Mouse (Mus musculus) limb, embryonic 11.5 days (tissue): Measurements from ENCODE around the gene Steap4. TPM values are rescaled to one million over a fixed set of nuclear protein-coding genes. Genes with fewer than 3 reads are reported as not detected.
A peak's percentile ranks its signal among the peaks of the same experiment; 100 is the strongest.

Source experiments
- ATAC-seq: fragments of 200-750 bp; cut with Nextera tagmentation; 2 replicates; pipeline ENCODE4 v1.8.0; 2017; ENCODE audit warnings: low read depth; ENCODE audit not compliant: insufficient number of reproducible peaks, low FRiP score, low TSS enrichment
- DNase-seq: peaks from one replicate; pipeline ENCODE4 v3.0.0-alpha.2; 2015; ENCODE audit warnings: low spot score
- H3K27ac ChIP-seq: fragments of 300-500 bp; sonication (generic); replicated peaks from 2 replicates; pipeline ENCODE4 v1.5.1; 2014; ENCODE audit warnings: low read depth, mild to moderate bottlenecking, low read length
- H3K27me3 ChIP-seq: fragments of 300-500 bp; sonication (generic); 2 replicates; pipeline ENCODE4 v1.6.1; 2014; ENCODE audit warnings: mild to moderate bottlenecking, low read length, mixed read lengths; ENCODE audit not compliant: control insufficient read depth, insufficient read depth
- H3K36me3 ChIP-seq: fragments of 300-500 bp; sonication (generic); 2 replicates; pipeline ENCODE4 v1.6.1; 2014; ENCODE audit warnings: mild to moderate bottlenecking, low read length, moderate library complexity, mixed read lengths; ENCODE audit not compliant: control insufficient read depth, insufficient read depth
- H3K4me1 ChIP-seq: fragments of 300-500 bp; sonication (generic); 2 replicates; pipeline ENCODE4 v1.6.1; 2014; ENCODE audit warnings: low read length, mixed read lengths; ENCODE audit not compliant: control insufficient read depth, insufficient read depth
- H3K4me2 ChIP-seq: fragments of 300-500 bp; sonication (generic); 2 replicates; pipeline ENCODE4 v1.6.1; 2014; ENCODE audit warnings: low read depth, mild to moderate bottlenecking, moderate library complexity; ENCODE audit not compliant: severe bottlenecking
- H3K4me3 ChIP-seq: fragments of 300-500 bp; sonication (generic); 2 replicates; pipeline ENCODE4 v1.5.1; 2014; ENCODE audit warnings: low read depth, low read length
- H3K9ac ChIP-seq: fragments of 300-500 bp; sonication (generic); 2 replicates; pipeline ENCODE4 v1.6.1; 2014; ENCODE audit warnings: mild to moderate bottlenecking, low read length
- H3K9me3 ChIP-seq: fragments of 300-500 bp; sonication (generic); 2 replicates; pipeline ENCODE4 v1.6.1; 2016; ENCODE audit warnings: low read length; ENCODE audit not compliant: control insufficient read depth
- WGBS: fragments of 180-500 bp; shearing (Covaris S2); extraction: QIAGEN DNeasy Blood & Tissue Kit; methylation state at CpG from one replicate; pipeline ENCODE4 v1.1.7; 2014; 5-methylcytosine and 5-hydroxymethylcytosine counted together
- polyA plus RNA-seq: library from polyadenylated mRNA; unstranded; fragments of >200 nt; fragmentation: Nextera tagmentation; extraction: Ambion mirVana; gene quantifications from 2 replicates; pipeline ENCODE4 v1.2.1, GENCODE M21; 2014

Gene Steap4
- 0.28 and 0.52 TPM in 2 replicates for polyA plus RNA-seq

GRCm38 (mm10) chr5:7960176-7960575, at the start of gene Steap4:
Gene Steap4, plus strand, starts transcription at chr5:7960457.
- WGBS: 2% methylated on average over 20 of the region's 20 CpGs
- Histone ChIP-seq H3K9ac (0 out of 2 replicates have a peak within 1 kb of the TSS, but pooled peaks have one; percentile 32), H3K36me3 (no peaks in the 10 kb centered on the region), H3K27me3 (no peaks in the 10 kb centered on the region), H3K27ac (no peak within 1 kb of the TSS), H3K4me1 (no peaks in the 10 kb centered on the region), H3K4me2 (peak within 1 kb of the TSS; percentile 47), H3K4me3 (peak within 1 kb of the TSS; percentile 19), H3K9me3 (no peaks in the 10 kb centered on the region)
- peak; percentile 65; the same call in 1 of the 2 replicates for ATAC-seq
- DNase-seq: peak; percentile 57

DNA sequence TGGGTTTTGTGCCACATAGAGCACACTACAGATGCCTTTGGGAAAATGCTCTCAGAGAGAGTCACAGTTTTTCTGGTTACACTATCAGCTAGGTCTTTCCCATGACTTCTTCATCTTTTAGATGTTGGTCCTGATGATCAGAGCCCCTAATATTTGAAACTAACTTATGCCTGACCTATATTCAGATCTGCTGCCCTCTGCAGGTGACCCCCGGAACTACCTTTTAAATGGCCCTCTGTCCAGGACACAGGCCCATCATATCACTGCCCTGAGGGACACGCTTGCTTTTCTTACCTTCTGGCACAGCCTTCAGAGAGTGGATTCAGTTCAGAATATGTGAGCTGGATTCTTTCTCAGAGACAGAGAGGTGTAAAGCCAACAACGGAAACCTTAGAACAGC, 48.3 kb upstream of the Steap4 start:
- H3K27ac ChIP-seq: no peak overlapping the region

GRCm38 (mm10) chr5:7917501-7918295, 42.6 kb upstream of the Steap4 start:
- H3K27me3 ChIP-seq: no peaks in the 10 kb centered on the region
- WGBS: 86% methylated on average over 11 of the region's 11 CpGs
- no peak for DNase-seq
- H3K4me3 ChIP-seq: no peak overlapping the region
- no peak overlapping the region for H3K27ac ChIP-seq
- no peak overlapping the region for H3K9ac ChIP-seq
- H3K36me3 ChIP-seq: no peaks in the 10 kb centered on the region
- no peak for ATAC-seq
- no peaks in the 10 kb centered on the region for H3K9me3 ChIP-seq
- no peaks in the 10 kb centered on the region for H3K4me1 ChIP-seq
- no peak overlapping the region for H3K4me2 ChIP-seq

More for the DNA sequence above, 48.3 kb upstream of the Steap4 start:
- H3K9ac ChIP-seq: no peak overlapping the region
- H3K36me3 ChIP-seq: no peaks in the 10 kb centered on the region
- no peaks in the 10 kb centered on the region for H3K4me1 ChIP-seq
- ATAC-seq (no peak), DNase-seq (peak; percentile 40)
- 65% methylated on average over 3 of the region's 3 CpGs for WGBS
- H3K27me3 ChIP-seq: no peaks in the 10 kb centered on the region
- H3K4me3 ChIP-seq: no peak overlapping the region
- no peak overlapping the region for H3K4me2 ChIP-seq
- H3K9me3 ChIP-seq: no peaks in the 10 kb centered on the region

GRCm38 (mm10) chr5:7918296-7918579, 42.0 kb upstream of the Steap4 start:
- Histone ChIP-seq H3K4me3 (no peak overlapping the region), H3K4me1 (no peaks in the 10 kb centered on the region), H3K27me3 (no peaks in the 10 kb centered on the region), H3K9ac (no peak overlapping the region), H3K27ac (no peak overlapping the region), H3K36me3 (no peaks in the 10 kb centered on the region), H3K9me3 (no peaks in the 10 kb centered on the region), H3K4me2 (no peak overlapping the region)
- DNase-seq (no peak), ATAC-seq (no peak)
- WGBS: 92% methylated on average over 5 of the region's 5 CpGs

GRCm38 (mm10) chr5:7919681-7920080, 40.6 kb upstream of the Steap4 start:
- no peak for ATAC-seq
- Histone ChIP-seq H3K9ac (no peak overlapping the region), H3K4me2 (no peak overlapping the region), H3K4me3 (no peak overlapping the region), H3K36me3 (no peaks in the 10 kb centered on the region), H3K4me1 (no peaks in the 10 kb centered on the region), H3K27me3 (no peaks in the 10 kb centered on the region), H3K27ac (no peak overlapping the region), H3K9me3 (no peaks in the 10 kb centered on the region)
- DNase-seq: no peak
- 81% methylated on average over 2 of the region's 2 CpGs for WGBS

DNA sequence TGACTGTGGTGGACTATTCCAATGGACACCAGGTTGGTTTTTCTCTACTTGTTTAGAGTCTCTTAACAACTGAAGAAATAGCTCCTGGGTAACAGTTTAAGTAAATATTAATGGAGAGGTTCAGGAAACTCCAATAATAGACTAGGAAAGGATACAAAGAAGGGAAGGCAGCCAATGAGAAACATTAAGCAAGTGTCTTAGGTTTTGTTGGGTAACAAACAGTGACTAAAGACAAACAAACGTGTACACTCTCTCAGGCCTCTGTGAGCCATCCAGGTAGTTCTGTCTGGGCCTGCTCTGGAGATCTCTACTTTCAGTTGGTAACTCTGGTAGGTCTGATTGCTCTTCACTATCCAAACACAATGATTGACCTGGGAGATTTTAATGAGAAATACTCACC, 37.5 kb upstream of the Steap4 start:
- Histone ChIP-seq H3K27me3 (no peaks in the 10 kb centered on the region), H3K4me1 (no peaks in the 10 kb centered on the region), H3K27ac (no peak overlapping the region), H3K9me3 (no peaks in the 10 kb centered on the region), H3K4me2 (no peak overlapping the region), H3K4me3 (no peak overlapping the region), H3K9ac (no peak overlapping the region), H3K36me3 (no peaks in the 10 kb centered on the region)
- WGBS: 86% methylated on average over 1 of the region's 1 CpGs
- ATAC-seq: no peak
- DNase-seq: no peak

DNA sequence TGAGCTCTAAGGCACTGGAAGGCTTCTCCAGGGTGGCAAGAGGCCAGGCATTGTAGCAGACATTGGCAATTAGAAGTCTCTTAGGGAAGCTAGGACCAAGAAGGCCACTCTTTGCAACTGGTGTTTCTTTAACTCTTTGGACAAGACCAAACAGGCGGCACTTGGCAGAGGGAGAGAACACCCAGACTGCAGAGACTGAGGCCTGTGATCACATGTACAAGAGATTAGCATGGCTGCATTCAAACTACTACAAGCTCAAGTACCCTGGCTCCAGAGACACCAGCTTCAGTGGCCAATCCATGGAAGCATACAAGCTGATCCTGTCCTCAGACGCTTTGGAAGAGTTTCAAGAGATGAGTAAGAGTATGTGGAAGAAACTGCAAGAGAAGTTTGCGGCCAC, 36.6 kb upstream of the Steap4 start:
- no peaks in the 10 kb centered on the region for H3K27me3 ChIP-seq
- 89% methylated on average over 3 of the region's 3 CpGs for WGBS
- H3K27ac ChIP-seq: no peak overlapping the region
- no peak overlapping the region for H3K9ac ChIP-seq
- no peaks in the 10 kb centered on the region for H3K36me3 ChIP-seq
- H3K4me2 ChIP-seq: no peak overlapping the region
- H3K4me3 ChIP-seq: no peak overlapping the region
- ATAC-seq (no peak), DNase-seq (no peak)
- no peaks in the 10 kb centered on the region for H3K4me1 ChIP-seq
- H3K9me3 ChIP-seq: no peaks in the 10 kb centered on the region

- Histone ChIP-seq H3K4me1 (no peaks in the 10 kb centered on the region), H3K4me3 (no peak overlapping the region), H3K4me2 (no peak overlapping the region), H3K9me3 (no peaks in the 10 kb centered on the region), H3K36me3 (no peaks in the 10 kb centered on the region), H3K9ac (no peak overlapping the region), H3K27me3 (no peaks in the 10 kb centered on the region), H3K27ac (no peak overlapping the region)
- WGBS: 82% methylated on average over 5 of the region's 5 CpGs
- DNase-seq: no peak
- no peak for ATAC-seq
These were observed 27.7 kb upstream of the Steap4 start for GRCm38 (mm10) chr5:7932234-7933221.
